Mouse (Mus musculus): ENCODE data around the gene Zfx.

DNA sequence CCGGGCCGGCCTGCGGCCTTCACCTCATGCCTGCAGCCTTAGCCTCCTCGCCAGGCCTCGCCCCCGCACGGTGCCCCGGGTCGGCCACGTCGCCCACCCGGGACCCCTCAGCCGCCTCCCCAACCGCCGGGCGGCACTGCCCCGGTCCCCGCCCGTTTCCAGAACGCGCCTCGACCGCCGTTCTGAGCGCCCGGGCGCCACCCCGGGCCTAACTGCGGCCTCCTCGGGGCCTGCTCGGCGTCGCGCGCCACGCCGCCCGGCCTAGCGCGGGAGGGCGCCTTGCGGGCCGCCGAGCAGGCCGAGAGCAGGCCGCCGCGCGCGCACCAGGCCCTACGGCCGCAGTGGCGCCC is 818 bp downstream of the Zfx start:
- TF ChIP-seq TAL1 (IDR thresholded peaks at IDR 0.05; ENCODE audit: low read length), result no peak
- no peak for TF ChIP-seq GATA1 (IDR thresholded peaks at IDR 0.05; ENCODE audit: low read length)

Data from erythroblast, embryonic 14.5 days (primary cell).